Mouse (Mus musculus): ENCODE measurements around the gene Arhgef3. TPM values are rescaled to one million over a fixed set of nuclear protein-coding genes. Genes with fewer than 3 reads are reported as not detected.

Arhgef3 gene
- polyA plus RNA-seq, 1 experiment from 2014 or later = 5.4 TPM

DNA sequence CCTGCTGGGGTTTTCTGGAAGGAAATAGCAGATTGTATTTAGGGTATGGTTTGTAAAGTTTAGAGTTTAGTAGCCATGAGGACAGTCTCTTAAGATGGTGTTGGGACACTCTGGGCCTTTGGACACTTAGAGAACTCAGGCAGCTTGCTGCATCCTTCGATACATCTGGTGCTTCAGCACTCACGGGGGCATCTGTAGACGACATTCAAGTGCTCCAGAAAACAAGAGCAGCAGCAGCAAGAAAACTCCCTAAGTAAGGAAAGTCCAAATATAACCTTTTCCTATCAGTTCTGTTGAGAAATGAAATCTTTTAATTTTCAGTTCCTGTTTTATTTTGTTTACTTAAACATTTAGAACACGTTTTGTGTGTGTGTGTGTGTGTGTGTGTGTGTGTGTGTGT is 71.9 kb downstream of the Arhgef3 start:
- Histone ChIP-seq H3K27me3 (ENCODE audit: control insufficient read depth, insufficient read depth, low read length) (no peaks in the 10 kb centered on the region), H3K4me2 (ENCODE audit: low read depth, low read length) (no peak overlapping the region), H3K4me3 (ENCODE audit: low read depth, low read length) (no peak overlapping the region), H3K36me3 (replicated peaks; ENCODE audit: control insufficient read depth, insufficient read depth, low read depth, low read length) (no peaks in the 10 kb centered on the region), H3K27ac (replicated peaks; ENCODE audit: low read depth, low read length) (no peak overlapping the region), H3K9me3 (replicated peaks; ENCODE audit: control insufficient read depth, low read length) (no peaks in the 10 kb centered on the region), H3K4me1 (ENCODE audit: control insufficient read depth, insufficient read depth, low read length) (peaks cover 2% of the 10 kb centered on the region; the same call in 1 of the 2 replicates), H3K9ac (replicated peaks; ENCODE audit: low read length) (no peak overlapping the region)
- ATAC-seq (replicated peaks; ENCODE audit: insufficient number of reproducible peaks, low FRiP score, low TSS enrichment, low read depth) = no peak
- DNase-seq (ENCODE audit: low spot score) = no peak
- 81% methylated on average over 4 of the region's 4 CpGs for WGBS

GRCm38 (mm10) chr14:27187025-27187424 is 72.3 kb downstream of the Arhgef3 start:
- DNase-seq (ENCODE audit: low spot score) (peak; percentile 86), ATAC-seq (replicated peaks; ENCODE audit: insufficient number of reproducible peaks, low FRiP score, low TSS enrichment, low read depth) (no peak; the same call in 1 of the 2 replicates)
- no peak overlapping the region for H3K9ac ChIP-seq (replicated peaks; ENCODE audit: low read length)
- no peaks in the 10 kb centered on the region for H3K36me3 ChIP-seq (replicated peaks; ENCODE audit: control insufficient read depth, insufficient read depth, low read depth, low read length)
- peaks cover 2% of the 10 kb centered on the region; the same call in 1 of the 2 replicates for H3K4me1 ChIP-seq (ENCODE audit: control insufficient read depth, insufficient read depth, low read length)
- H3K4me3 ChIP-seq (ENCODE audit: low read depth, low read length) = no peak overlapping the region
- H3K27ac ChIP-seq (replicated peaks; ENCODE audit: low read depth, low read length) = no peak overlapping the region
- WGBS = 14% methylated on average over 4 of the region's 4 CpGs
- no peaks in the 10 kb centered on the region for H3K9me3 ChIP-seq (replicated peaks; ENCODE audit: control insufficient read depth, low read length)
- H3K4me2 ChIP-seq (ENCODE audit: low read depth, low read length) = no peak overlapping the region
- H3K27me3 ChIP-seq (ENCODE audit: control insufficient read depth, insufficient read depth, low read length) = no peaks in the 10 kb centered on the region

- Histone ChIP-seq H3K27ac (replicated peaks; ENCODE audit: low read depth, low read length) (no peak overlapping the region), H3K4me1 (ENCODE audit: control insufficient read depth, insufficient read depth, low read length) (0 out of 2 replicates have a peak, but pooled peaks cover 2% of the 10 kb centered on the region), H3K9ac (replicated peaks; ENCODE audit: low read length) (no peak overlapping the region), H3K4me3 (ENCODE audit: low read depth, low read length) (no peak overlapping the region), H3K9me3 (replicated peaks; ENCODE audit: control insufficient read depth, low read length) (no peaks in the 10 kb centered on the region), H3K4me2 (ENCODE audit: low read depth, low read length) (no peak overlapping the region), H3K36me3 (replicated peaks; ENCODE audit: control insufficient read depth, insufficient read depth, low read depth, low read length) (no peaks in the 10 kb centered on the region), H3K27me3 (ENCODE audit: control insufficient read depth, insufficient read depth, low read length) (no peaks in the 10 kb centered on the region)
- DNase-seq (ENCODE audit: low spot score) (no peak), ATAC-seq (replicated peaks; ENCODE audit: insufficient number of reproducible peaks, low FRiP score, low TSS enrichment, low read depth) (no peak)
- WGBS = 89% methylated on average over 4 of the region's 4 CpGs
These were observed 73.2 kb downstream of the Arhgef3 start for GRCm38 (mm10) chr14:27187885-27188284.

DNA sequence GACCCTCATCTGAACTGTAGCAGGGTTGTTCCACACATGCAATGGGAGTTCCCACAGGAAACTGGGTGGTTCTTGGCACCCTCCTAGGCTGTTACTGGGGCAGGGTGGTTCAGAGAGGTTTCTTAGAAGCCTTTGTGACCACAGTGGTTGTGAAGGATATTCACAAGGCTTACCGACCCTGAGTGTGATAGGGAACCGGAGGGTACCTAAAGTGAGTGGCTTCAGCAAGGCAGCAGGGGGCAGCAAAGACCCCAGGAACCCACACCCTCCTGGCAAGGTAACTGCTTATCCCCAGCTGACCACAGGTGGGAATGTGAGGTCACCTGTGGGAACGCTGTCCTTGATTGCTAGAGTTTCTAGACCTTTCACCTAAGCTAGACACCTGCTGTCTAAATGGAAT is 77.8 kb downstream of the Arhgef3 start:
- Histone ChIP-seq H3K27ac (replicated peaks; ENCODE audit: low read depth, low read length) (no peak overlapping the region), H3K4me2 (ENCODE audit: low read depth, low read length) (no peak overlapping the region), H3K4me1 (ENCODE audit: control insufficient read depth, insufficient read depth, low read length) (no peaks in the 10 kb centered on the region), H3K9ac (replicated peaks; ENCODE audit: low read length) (no peak overlapping the region), H3K27me3 (ENCODE audit: control insufficient read depth, insufficient read depth, low read length) (no peaks in the 10 kb centered on the region), H3K36me3 (replicated peaks; ENCODE audit: control insufficient read depth, insufficient read depth, low read depth, low read length) (no peaks in the 10 kb centered on the region), H3K4me3 (ENCODE audit: low read depth, low read length) (no peak overlapping the region), H3K9me3 (replicated peaks; ENCODE audit: control insufficient read depth, low read length) (no peaks in the 10 kb centered on the region)
- DNase-seq (ENCODE audit: low spot score) (no peak), ATAC-seq (replicated peaks; ENCODE audit: insufficient number of reproducible peaks, low FRiP score, low TSS enrichment, low read depth) (no peak)
- WGBS = 38% methylated on average over 3 of the region's 3 CpGs

GRCm38 (mm10) chr14:27196980-27197379 is 82.3 kb downstream of the Arhgef3 start:
- ATAC-seq (replicated peaks; ENCODE audit: insufficient number of reproducible peaks, low FRiP score, low TSS enrichment, low read depth) (no peak), DNase-seq (ENCODE audit: low spot score) (no peak)
- no peaks in the 10 kb centered on the region for H3K27me3 ChIP-seq (ENCODE audit: control insufficient read depth, insufficient read depth, low read length)
- H3K9ac ChIP-seq (replicated peaks; ENCODE audit: low read length) = no peak overlapping the region
- no peaks in the 10 kb centered on the region for H3K9me3 ChIP-seq (replicated peaks; ENCODE audit: control insufficient read depth, low read length)
- H3K4me2 ChIP-seq (ENCODE audit: low read depth, low read length) = no peak overlapping the region
- H3K27ac ChIP-seq (replicated peaks; ENCODE audit: low read depth, low read length) = no peak overlapping the region
- no peak overlapping the region for H3K4me3 ChIP-seq (ENCODE audit: low read depth, low read length)
- no peaks in the 10 kb centered on the region for H3K4me1 ChIP-seq (ENCODE audit: control insufficient read depth, insufficient read depth, low read length)
- 80% methylated on average over 8 of the region's 8 CpGs for WGBS
- H3K36me3 ChIP-seq (replicated peaks; ENCODE audit: control insufficient read depth, insufficient read depth, low read depth, low read length) = no peaks in the 10 kb centered on the region

- ATAC-seq (replicated peaks; ENCODE audit: insufficient number of reproducible peaks, low FRiP score, low TSS enrichment, low read depth) (no peak), DNase-seq (ENCODE audit: low spot score) (no peak)
- Histone ChIP-seq H3K27ac (replicated peaks; ENCODE audit: low read depth, low read length) (no peak overlapping the region), H3K9ac (replicated peaks; ENCODE audit: low read length) (no peak overlapping the region), H3K4me2 (ENCODE audit: low read depth, low read length) (no peak overlapping the region), H3K9me3 (replicated peaks; ENCODE audit: control insufficient read depth, low read length) (no peaks in the 10 kb centered on the region), H3K27me3 (ENCODE audit: control insufficient read depth, insufficient read depth, low read length) (no peaks in the 10 kb centered on the region), H3K36me3 (replicated peaks; ENCODE audit: control insufficient read depth, insufficient read depth, low read depth, low read length) (no peaks in the 10 kb centered on the region), H3K4me3 (ENCODE audit: low read depth, low read length) (no peak overlapping the region), H3K4me1 (ENCODE audit: control insufficient read depth, insufficient read depth, low read length) (no peaks in the 10 kb centered on the region)
- WGBS = 91% methylated on average over 5 of the region's 5 CpGs
These were observed 83.9 kb downstream of the Arhgef3 start for GRCm38 (mm10) chr14:27198490-27199089.

GRCm38 (mm10) chr14:27199119-27199518 is 84.4 kb downstream of the Arhgef3 start:
- ATAC-seq (replicated peaks; ENCODE audit: insufficient number of reproducible peaks, low FRiP score, low TSS enrichment, low read depth) (no peak), DNase-seq (ENCODE audit: low spot score) (no peak)
- Histone ChIP-seq H3K27ac (replicated peaks; ENCODE audit: low read depth, low read length) (no peak overlapping the region), H3K36me3 (replicated peaks; ENCODE audit: control insufficient read depth, insufficient read depth, low read depth, low read length) (no peaks in the 10 kb centered on the region), H3K4me2 (ENCODE audit: low read depth, low read length) (no peak overlapping the region), H3K4me3 (ENCODE audit: low read depth, low read length) (no peak overlapping the region), H3K27me3 (ENCODE audit: control insufficient read depth, insufficient read depth, low read length) (no peaks in the 10 kb centered on the region), H3K9ac (replicated peaks; ENCODE audit: low read length) (no peak overlapping the region), H3K4me1 (ENCODE audit: control insufficient read depth, insufficient read depth, low read length) (no peaks in the 10 kb centered on the region), H3K9me3 (replicated peaks; ENCODE audit: control insufficient read depth, low read length) (no peaks in the 10 kb centered on the region)
- WGBS = 80% methylated on average over 3 of the region's 3 CpGs

GRCm38 (mm10) chr14:27199870-27200269 is 85.2 kb downstream of the Arhgef3 start:
- Histone ChIP-seq H3K27me3 (ENCODE audit: control insufficient read depth, insufficient read depth, low read length) (no peaks in the 10 kb centered on the region), H3K4me2 (ENCODE audit: low read depth, low read length) (no peak overlapping the region), H3K9ac (replicated peaks; ENCODE audit: low read length) (no peak overlapping the region), H3K27ac (replicated peaks; ENCODE audit: low read depth, low read length) (no peak overlapping the region), H3K36me3 (replicated peaks; ENCODE audit: control insufficient read depth, insufficient read depth, low read depth, low read length) (no peaks in the 10 kb centered on the region), H3K4me3 (ENCODE audit: low read depth, low read length) (no peak overlapping the region), H3K9me3 (replicated peaks; ENCODE audit: control insufficient read depth, low read length) (no peaks in the 10 kb centered on the region), H3K4me1 (ENCODE audit: control insufficient read depth, insufficient read depth, low read length) (no peaks in the 10 kb centered on the region)
- DNase-seq (ENCODE audit: low spot score) (no peak), ATAC-seq (replicated peaks; ENCODE audit: insufficient number of reproducible peaks, low FRiP score, low TSS enrichment, low read depth) (no peak)
- WGBS = 94% methylated on average over 11 of the region's 11 CpGs
